Comparison of ENCODE assay signal across 20 mouse cellular contexts in the genomic region with DNA sequence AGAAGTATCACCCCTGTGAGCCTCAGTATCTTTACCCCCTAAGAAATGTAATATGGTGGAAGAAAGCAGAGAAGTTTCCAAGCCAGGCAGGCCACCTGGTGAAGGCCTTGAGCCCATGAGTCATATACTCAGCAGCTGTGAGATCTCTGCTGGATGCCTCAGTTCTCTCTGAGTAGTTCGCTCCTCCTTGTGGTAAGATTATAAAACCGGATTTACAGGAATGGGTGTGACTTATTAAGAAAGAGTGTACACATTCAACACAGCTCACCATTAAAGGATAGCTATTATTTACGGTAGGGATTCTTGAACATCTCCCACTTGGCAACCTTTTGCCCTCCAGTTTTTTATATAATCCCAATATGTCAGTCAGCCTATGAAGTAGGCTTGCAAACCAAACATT.
DNase-seq lines count a peak whose midpoint lies in the region; ATAC-seq and TF ChIP-seq lines count a peak whose summit lies in the region.
"Had no signal": no experiment of that assay in that cellular context is flagged by ENCODE, and none has a peak within 500 bp of the region (broad histone marks: within the 10 kb centered on the region; RNA-seq: fewer than 3 reads in every experiment).

No protein-coding gene starts in this region.

- no peak overlapping the region for H3K4me3 ChIP-seq in lung, embryonic 14.5 days (ENCODE audit: low read depth, low read length)
- H3K4me3 ChIP-seq in embryonic facial prominence, embryonic 14.5 days (ENCODE audit: low read depth, low read length), result no peak overlapping the region
- H3K4me3 ChIP-seq in hindbrain, embryonic 14.5 days (replicated peaks; ENCODE audit: low read length), result no peak overlapping the region
- H3K4me3 ChIP-seq: forebrain, embryonic 12.5 days; heart, embryonic 12.5 days; liver, embryonic 12.5 days; neural tube, embryonic 13.5 days had no signal

- H3K27ac ChIP-seq in lung, embryonic 14.5 days (ENCODE audit: low read depth), result no peak overlapping the region
- H3K27ac ChIP-seq in embryonic facial prominence, embryonic 14.5 days (replicated peaks; ENCODE audit: low read depth, low read length), result no peak overlapping the region
- H3K27ac ChIP-seq in hindbrain, embryonic 14.5 days, result no peak overlapping the region
- H3K27ac ChIP-seq: forebrain, embryonic 12.5 days; liver, embryonic 12.5 days; neural tube, embryonic 13.5 days had no signal

- no peaks in the 10 kb centered on the region for H3K4me1 ChIP-seq in lung, embryonic 14.5 days (ENCODE audit: insufficient read depth)
- H3K4me1 ChIP-seq in embryonic facial prominence, embryonic 14.5 days (ENCODE audit: control insufficient read depth, insufficient read depth, low read length), result no peaks in the 10 kb centered on the region; the same call in 1 of the 2 replicates
- 0 out of 2 replicates have a peak, but pooled peaks cover 2% of the 10 kb centered on the region for H3K4me1 ChIP-seq in hindbrain, embryonic 14.5 days (replicated peaks; ENCODE audit: control insufficient read depth, insufficient read depth, low read length)
- H3K4me1 ChIP-seq: heart, embryonic 12.5 days; liver, embryonic 12.5 days; neural tube, embryonic 13.5 days had no signal

- H3K4me2 ChIP-seq in lung, embryonic 14.5 days, result no peak overlapping the region
- no peak overlapping the region for H3K4me2 ChIP-seq in embryonic facial prominence, embryonic 14.5 days (ENCODE audit: low read depth, low read length)
- H3K4me2 ChIP-seq in hindbrain, embryonic 14.5 days (replicated peaks), result no peak overlapping the region
- H3K4me2 ChIP-seq: forebrain, embryonic 12.5 days; heart, embryonic 12.5 days; liver, embryonic 12.5 days; midbrain, embryonic 11.5 days; neural tube, embryonic 13.5 days had no signal

- no peaks in the 10 kb centered on the region for H3K36me3 ChIP-seq in lung, embryonic 14.5 days (ENCODE audit: insufficient read depth)
- no peaks in the 10 kb centered on the region for H3K36me3 ChIP-seq in embryonic facial prominence, embryonic 14.5 days (ENCODE audit: control insufficient read depth, insufficient read depth, low read length)
- no peaks in the 10 kb centered on the region for H3K36me3 ChIP-seq in hindbrain, embryonic 14.5 days (replicated peaks; ENCODE audit: control insufficient read depth, insufficient read depth)
- H3K36me3 ChIP-seq: forebrain, embryonic 12.5 days; heart, embryonic 12.5 days; liver, embryonic 12.5 days; neural tube, embryonic 13.5 days had no signal

- whole genome bisulfite sequencing in lung, embryonic 14.5 days, result 66% methylated on average over 3 of the region's 3 CpGs
- 81% methylated on average over 3 of the region's 3 CpGs for WGBS in embryonic facial prominence, embryonic 14.5 days
- 93% methylated on average over 3 of the region's 3 CpGs for WGBS in hindbrain, embryonic 14.5 days

- H3K9ac ChIP-seq in lung, embryonic 14.5 days, result no peak overlapping the region
- no peak overlapping the region for H3K9ac ChIP-seq in embryonic facial prominence, embryonic 14.5 days (ENCODE audit: low read depth, low read length)
- H3K9ac ChIP-seq in hindbrain, embryonic 14.5 days, result no peak overlapping the region
- H3K9ac ChIP-seq: forebrain, embryonic 12.5 days; heart, embryonic 12.5 days; liver, embryonic 12.5 days; neural tube, embryonic 13.5 days had no signal

- DNase-seq in lung, embryonic 14.5 days, result peak; percentile 4
- no peak for DNase-seq in lung, postnatal 10 days
- peak; percentile 19 for DNase-seq in R1 (ENCODE audit: low read depth, low spot score)
- peak; percentile 81 for DNase-seq in embryonic facial prominence, embryonic 14.5 days (ENCODE audit: low spot score)
- DNase-seq in layer of hippocampus, adult 8-10 months (ENCODE audit: low spot score in 2 of 2), result no peak
- no peak for DNase-seq in ovary, postnatal 36 days (ENCODE audit: low spot score)
- DNase-seq in hindbrain, embryonic 14.5 days (ENCODE audit: low spot score), result no peak
- DNase-seq: adrenal gland, postnatal 10 days; gastrocnemius, postnatal 25 days; kidney, adult 9 months; layer of hippocampus, postnatal 36 days; lung, postnatal 14 days; right cerebral cortex, postnatal 14 days had no signal

- no peaks in the 10 kb centered on the region for H3K9me3 ChIP-seq in lung, embryonic 14.5 days (ENCODE audit: low read depth, low read length)
- no peaks in the 10 kb centered on the region for H3K9me3 ChIP-seq in embryonic facial prominence, embryonic 14.5 days (ENCODE audit: control insufficient read depth, low read length)
- H3K9me3 ChIP-seq in hindbrain, embryonic 14.5 days (ENCODE audit: control insufficient read depth, low read length), result no peaks in the 10 kb centered on the region
- H3K9me3 ChIP-seq: forebrain, embryonic 12.5 days; heart, embryonic 12.5 days; liver, embryonic 12.5 days; neural tube, embryonic 13.5 days had no signal

- H3K27me3 ChIP-seq in lung, embryonic 14.5 days (ENCODE audit: insufficient read depth, low read length), result no peaks in the 10 kb centered on the region
- no peaks in the 10 kb centered on the region for H3K27me3 ChIP-seq in embryonic facial prominence, embryonic 14.5 days (replicated peaks; ENCODE audit: control insufficient read depth, insufficient read depth, low read length)
- no peaks in the 10 kb centered on the region for H3K27me3 ChIP-seq in hindbrain, embryonic 14.5 days (ENCODE audit: control insufficient read depth, insufficient read depth, low read length)
- H3K27me3 ChIP-seq: CH12.LX; forebrain, embryonic 12.5 days; heart, embryonic 12.5 days; liver, embryonic 12.5 days; neural tube, embryonic 13.5 days had no signal

- TF ChIP-seq CTCF in lung, embryonic 14.5 days (IDR thresholded peaks at IDR 0.05; ENCODE audit: low read depth), result no peak

- no peak for ATAC-seq in lung, embryonic 14.5 days (ENCODE audit: insufficient read depth)
- ATAC-seq in embryonic facial prominence, embryonic 14.5 days (ENCODE audit: low read depth), result peak; percentile 72
- ATAC-seq in megakaryocyte progenitor cell, adult 5-6 weeks (replicated peaks; ENCODE audit: poor library complexity), result peak; percentile 81
- ATAC-seq in hindbrain, embryonic 14.5 days (ENCODE audit: low FRiP score), result no peak
- ATAC-seq: liver, embryonic 12.5 days had no signal

Comparison
In these comparisons a context has a peak if more than half of its experiments do, and no peak if none do; other contexts are left out.
1. DNase-seq: peak in lung, embryonic 14.5 days (single experiment), R1 (single experiment) and embryonic facial prominence, embryonic 14.5 days (single experiment); none in lung, postnatal 10 days (single experiment), layer of hippocampus, adult 8-10 months (0 of 2), ovary, postnatal 36 days (single experiment) and hindbrain, embryonic 14.5 days (single experiment).
2. ATAC-seq: peak in embryonic facial prominence, embryonic 14.5 days (single experiment) and megakaryocyte progenitor cell, adult 5-6 weeks (single experiment); none in lung, embryonic 14.5 days (single experiment) and hindbrain, embryonic 14.5 days (single experiment).